Mouse (Mus musculus): ENCODE results near the gene Carns1. TPM values are rescaled to one million over a fixed set of nuclear protein-coding genes. Genes with fewer than 3 reads are reported as not detected.
"Not testable (repeated sequence)": the region's sequence is repeated elsewhere in the genome, so short reads cannot be mapped to it uniquely, and the experiment has no call there.

Carns1 gene
- polyA plus RNA-seq, 1 experiment: 2.1 TPM

DNA sequence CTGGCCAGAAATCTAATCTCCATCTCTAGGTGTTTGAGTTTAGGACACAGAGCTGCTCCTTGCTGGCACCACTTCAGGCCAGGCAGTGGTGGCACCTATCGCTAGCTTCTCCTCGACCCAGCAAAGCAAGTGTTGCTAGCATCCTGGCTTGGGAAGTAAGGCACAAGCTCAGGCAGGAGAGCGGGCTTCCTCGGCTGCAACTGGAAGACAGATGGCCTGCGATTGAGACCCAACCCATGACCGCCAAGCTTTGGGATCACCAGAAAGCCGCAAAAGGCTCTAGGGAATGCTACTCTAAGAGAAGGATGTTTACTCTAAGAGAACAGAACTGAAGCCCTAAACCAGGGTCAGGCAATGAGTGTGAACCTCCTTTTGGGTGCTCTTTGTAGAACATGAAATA is 45.8 kb downstream of the Carns1 start:
- Histone ChIP-seq H3K4me3 (ENCODE audit: low read depth, low read length) (no peak overlapping the region), H3K27ac (ENCODE audit: insufficient read depth, low read length) (no peak overlapping the region), H3K27me3 (ENCODE audit: control insufficient read depth, insufficient read depth, low read length, poor library complexity, severe bottlenecking) (no peaks in the 10 kb centered on the region), H3K4me1 (ENCODE audit: control insufficient read depth, insufficient read depth, low read length) (peaks cover 1% of the 10 kb centered on the region), H3K9me3 (replicated peaks; ENCODE audit: control insufficient read depth, insufficient read depth, low read length, poor library complexity, severe bottlenecking) (no peaks in the 10 kb centered on the region), H3K36me3 (ENCODE audit: control insufficient read depth, insufficient read depth, low read length, poor library complexity, severe bottlenecking) (0 out of 2 replicates have a peak, but pooled peaks cover 6% of the 10 kb centered on the region), H3K9ac (ENCODE audit: low read depth, poor library complexity, severe bottlenecking) (no peak overlapping the region)
- TF ChIP-seq EP300 (IDR thresholded peaks at IDR 0.05; ENCODE audit: insufficient read depth, low read depth, low read length) (no peak), POLR2A (IDR thresholded peaks at IDR 0.05; ENCODE audit: insufficient read depth, low read length) (no peak), CTCF (IDR thresholded peaks at IDR 0.05; ENCODE audit: low read depth, low read length) (no peak)

DNA sequence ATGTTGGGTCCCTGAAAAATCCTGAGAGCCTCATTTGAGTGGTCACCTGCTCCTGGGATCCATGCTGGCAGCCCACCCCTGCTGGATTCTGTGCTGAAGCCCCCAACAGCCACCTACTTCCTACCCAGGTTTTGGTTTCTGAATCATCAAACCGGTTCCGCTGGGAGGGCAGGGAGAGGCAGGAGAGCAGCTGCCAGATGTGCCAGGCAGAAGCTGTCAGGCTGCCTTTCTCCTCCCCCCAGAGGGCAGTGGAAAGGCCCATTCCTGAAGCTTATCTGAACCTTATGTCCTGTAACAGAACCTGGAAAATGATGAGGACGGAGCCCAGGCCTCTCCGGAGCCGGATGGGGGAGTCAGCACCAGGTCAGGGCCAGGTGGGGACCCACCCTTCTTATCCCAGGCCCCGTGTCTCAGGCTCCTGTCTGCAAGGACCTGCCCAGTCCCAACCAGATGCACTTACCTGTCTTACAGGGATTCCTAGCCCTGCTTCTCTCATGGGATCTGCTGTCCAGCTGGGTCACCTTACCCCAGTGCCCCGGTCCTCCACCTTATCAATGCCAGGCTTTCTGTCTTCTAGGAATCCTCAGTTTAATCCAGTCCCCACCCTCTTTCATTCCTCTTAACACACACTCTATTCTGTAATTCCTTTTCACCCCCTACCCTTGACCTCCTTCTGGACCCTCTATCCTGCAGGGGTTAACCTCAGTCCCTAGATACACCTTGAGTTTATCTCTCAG is 48.4 kb downstream of the Carns1 start:
- Histone ChIP-seq H3K9ac (ENCODE audit: low read depth, poor library complexity, severe bottlenecking) (peak overlapping the region; percentile 76), H3K4me3 (ENCODE audit: low read depth, low read length) (peak overlapping the region; percentile 97), H3K36me3 (ENCODE audit: control insufficient read depth, insufficient read depth, low read length, poor library complexity, severe bottlenecking) (0 out of 2 replicates have a peak, but pooled peaks cover 3% of the 10 kb centered on the region), H3K9me3 (replicated peaks; ENCODE audit: control insufficient read depth, insufficient read depth, low read length, poor library complexity, severe bottlenecking) (no peaks in the 10 kb centered on the region), H3K4me1 (ENCODE audit: control insufficient read depth, insufficient read depth, low read length) (peaks cover 1% of the 10 kb centered on the region), H3K27me3 (ENCODE audit: control insufficient read depth, insufficient read depth, low read length, poor library complexity, severe bottlenecking) (no peaks in the 10 kb centered on the region), H3K27ac (ENCODE audit: insufficient read depth, low read length) (no peak overlapping the region)
- TF ChIP-seq POLR2A (IDR thresholded peaks at IDR 0.05; ENCODE audit: insufficient read depth, low read length) (no peak), EP300 (IDR thresholded peaks at IDR 0.05; ENCODE audit: insufficient read depth, low read depth, low read length) (no peak), CTCF (IDR thresholded peaks at IDR 0.05; ENCODE audit: low read depth, low read length) (no peak)

DNA sequence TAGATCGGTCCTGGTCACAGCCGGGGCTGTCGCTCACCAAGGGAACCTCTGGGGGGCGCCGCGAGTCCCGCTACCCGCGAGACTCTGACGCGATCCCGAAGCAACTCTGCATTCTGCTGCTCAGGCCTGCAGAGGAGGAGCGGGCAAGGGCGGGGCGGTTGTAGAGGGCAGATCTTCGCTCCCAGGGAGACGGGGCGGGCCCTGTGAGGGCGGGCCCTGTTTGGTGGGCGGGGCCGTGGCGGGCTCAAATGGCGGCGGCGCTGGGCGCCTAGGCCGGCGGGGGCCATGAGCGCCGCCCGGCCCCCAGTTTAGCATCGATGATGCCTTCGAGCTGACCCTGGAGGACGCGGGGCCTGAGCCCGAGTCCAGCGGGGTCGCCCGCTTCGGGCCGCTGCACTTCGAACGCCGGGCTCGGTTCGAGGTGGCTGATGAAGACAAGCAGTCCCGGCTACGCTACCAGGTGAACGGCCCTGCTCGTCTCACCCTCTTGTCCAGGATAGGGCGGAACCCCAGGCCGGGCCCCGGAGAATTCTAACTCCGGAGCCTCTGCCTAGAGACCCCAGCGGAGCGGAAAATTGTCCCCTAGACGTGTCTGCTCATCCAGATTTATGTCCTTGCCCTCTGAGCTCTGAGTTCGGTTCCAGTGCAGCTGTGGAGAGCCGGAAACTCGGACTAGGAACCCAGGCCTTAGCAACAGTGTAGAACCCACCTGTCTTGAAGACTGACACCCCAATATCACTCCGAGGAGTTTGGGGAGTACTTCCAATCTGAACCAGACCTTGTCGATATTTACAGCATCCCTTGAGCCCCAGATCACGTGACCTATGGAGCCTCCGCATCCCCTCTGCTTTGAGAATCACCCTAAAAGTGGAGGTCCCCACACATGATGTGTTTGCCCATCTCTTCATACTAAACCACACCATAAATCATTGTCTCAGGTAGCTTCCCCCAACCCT is 49.3 kb downstream of the Carns1 start, which contains the start of gene Aip:
Gene Aip (minus strand): TSS at position 118 of the 956 bp plus-strand sequence.
- Histone ChIP-seq H3K9me3 (replicated peaks; ENCODE audit: control insufficient read depth, insufficient read depth, low read length, poor library complexity, severe bottlenecking) (no peaks in the 10 kb centered on the region), H3K27ac (ENCODE audit: insufficient read depth, low read length) (no peak within 1 kb of the TSS), H3K36me3 (ENCODE audit: control insufficient read depth, insufficient read depth, low read length, poor library complexity, severe bottlenecking) (0 out of 2 replicates have a peak, but pooled peaks cover 1% of the 10 kb centered on the region), H3K4me3 (ENCODE audit: low read depth, low read length) (peak within 1 kb of the TSS; percentile 97), H3K27me3 (ENCODE audit: control insufficient read depth, insufficient read depth, low read length, poor library complexity, severe bottlenecking) (no peaks in the 10 kb centered on the region), H3K4me1 (ENCODE audit: control insufficient read depth, insufficient read depth, low read length) (peaks cover 1% of the 10 kb centered on the region), H3K9ac (ENCODE audit: low read depth, poor library complexity, severe bottlenecking) (peak within 1 kb of the TSS; percentile 76)
- TF ChIP-seq EP300 (IDR thresholded peaks at IDR 0.05; ENCODE audit: insufficient read depth, low read depth, low read length) (0 out of 2 replicates have a peak, but pooled peaks have one; percentile 39), CTCF (IDR thresholded peaks at IDR 0.05; ENCODE audit: low read depth, low read length) (peak; percentile 58), POLR2A (IDR thresholded peaks at IDR 0.05; ENCODE audit: insufficient read depth, low read length) (no peak)

DNA sequence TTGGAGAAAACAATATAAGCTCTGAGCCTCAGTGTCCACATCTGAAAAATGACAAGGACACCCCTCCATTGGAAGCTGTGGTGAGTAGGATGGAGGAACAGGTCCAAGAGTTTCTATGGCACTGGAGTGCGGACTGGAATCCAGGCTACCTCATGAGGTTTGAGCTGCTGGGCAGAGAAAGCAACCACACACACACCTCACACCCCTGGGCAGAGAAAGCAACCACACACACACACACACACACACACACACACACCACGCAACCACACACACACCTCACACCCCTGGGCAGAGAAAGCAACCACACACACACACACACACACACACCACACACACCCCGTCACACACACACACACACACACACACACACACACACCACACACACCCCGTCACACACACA is 50.0 kb downstream of the Carns1 start:
- H3K27ac ChIP-seq (ENCODE audit: insufficient read depth, low read length); H3K9ac ChIP-seq (ENCODE audit: low read depth, poor library complexity, severe bottlenecking); H3K27me3 ChIP-seq (ENCODE audit: control insufficient read depth, insufficient read depth, low read length, poor library complexity, severe bottlenecking): not testable (repeated sequence)

DNA sequence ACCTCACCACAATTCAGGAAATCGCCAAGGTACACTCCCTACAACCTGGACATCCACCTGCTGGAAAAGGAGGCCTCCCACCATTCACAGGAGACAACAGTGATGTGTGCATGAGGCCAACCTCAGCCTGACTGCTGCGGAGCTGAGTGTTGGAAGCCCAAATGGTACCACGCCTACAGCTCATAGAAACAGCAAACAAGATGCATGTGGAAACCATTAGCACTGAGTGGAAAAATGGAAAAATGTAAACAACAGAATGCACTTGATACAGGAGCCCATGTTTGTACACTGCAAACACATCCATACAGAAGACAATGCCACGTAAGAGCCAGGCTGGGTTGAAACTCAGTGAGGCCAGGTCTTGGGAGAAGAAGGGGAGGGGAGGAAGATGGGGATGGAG is 50.8 kb downstream of the Carns1 start:
- TF ChIP-seq POLR2A (IDR thresholded peaks at IDR 0.05; ENCODE audit: insufficient read depth, low read length) (no peak), EP300 (IDR thresholded peaks at IDR 0.05; ENCODE audit: insufficient read depth, low read depth, low read length) (no peak), CTCF (IDR thresholded peaks at IDR 0.05; ENCODE audit: low read depth, low read length) (no peak)
- no peaks in the 10 kb centered on the region for H3K36me3 ChIP-seq (ENCODE audit: control insufficient read depth, insufficient read depth, low read length, poor library complexity, severe bottlenecking)
- H3K4me3 ChIP-seq (ENCODE audit: low read depth, low read length): no peak overlapping the region
- no peak overlapping the region for H3K9ac ChIP-seq (ENCODE audit: low read depth, poor library complexity, severe bottlenecking)
- no peaks in the 10 kb centered on the region for H3K9me3 ChIP-seq (replicated peaks; ENCODE audit: control insufficient read depth, insufficient read depth, low read length, poor library complexity, severe bottlenecking)
- H3K27me3 ChIP-seq (ENCODE audit: control insufficient read depth, insufficient read depth, low read length, poor library complexity, severe bottlenecking): no peaks in the 10 kb centered on the region
- H3K27ac ChIP-seq (ENCODE audit: insufficient read depth, low read length): no peak overlapping the region
- peaks cover 1% of the 10 kb centered on the region for H3K4me1 ChIP-seq (ENCODE audit: control insufficient read depth, insufficient read depth, low read length)

More for the DNA sequence above, 50.0 kb downstream of the Carns1 start:
- H3K4me1 ChIP-seq (ENCODE audit: control insufficient read depth, insufficient read depth, low read length); H3K9me3 ChIP-seq (replicated peaks; ENCODE audit: control insufficient read depth, insufficient read depth, low read length, poor library complexity, severe bottlenecking); H3K36me3 ChIP-seq (ENCODE audit: control insufficient read depth, insufficient read depth, low read length, poor library complexity, severe bottlenecking): not testable (repeated sequence)
- H3K4me3 ChIP-seq (ENCODE audit: low read depth, low read length): peak overlapping the region; percentile 50
